Mouse (Mus musculus) gastrocnemius, postnatal 25 days (tissue): ENCODE data around the gene Myrf. TPM values are rescaled to one million over a fixed set of nuclear protein-coding genes. Genes with fewer than 3 reads are reported as not detected.

Source experiments
- DNase-seq: peaks from one replicate; pipeline ENCODE4 v3.0.0; 2022
- long read RNA-seq, 2 experiments: library from polyadenylated mRNA; stranded (forward); transcript quantifications; one replicate each; pipeline ENCODE4 v2.0.0; 2021
- total RNA-seq, 2 experiments: library from RNA; stranded (reverse); gene quantifications; 1 replicate in 1 of 2; 2 replicates in 1 of 2; pipeline ENCODE4 v1.2.3; 2021

Gene Myrf
- total RNA-seq = not detected
- long read RNA-seq, experiment 1 = 0 reads
- long read RNA-seq, experiment 2 = 0 reads

- peak; percentile 66 for DNase-seq
Measured at GRCm38 (mm10) chr19:10240654-10241305, at the start of gene Myrf. Myrf (minus strand) TSS chr19:10240748.

- DNase-seq = no peak
Measured at GRCm38 (mm10) chr19:10289609-10290150, 49.1 kb upstream of the Myrf start.

- peak; percentile 70 for DNase-seq
Measured at GRCm38 (mm10) chr19:10288125-10289040, 47.8 kb upstream of the Myrf start.

- no peak for DNase-seq
Measured at GRCm38 (mm10) chr19:10286458-10286872, 45.9 kb upstream of the Myrf start.

- DNase-seq = no peak
Measured at GRCm38 (mm10) chr19:10280771-10281540, 40.4 kb upstream of the Myrf start.

GRCm38 (mm10) chr19:10279668-10280067 lies 39.1 kb upstream of the Myrf start:
- peak; percentile 56 for DNase-seq

- peak; percentile 73 for DNase-seq
Measured at GRCm38 (mm10) chr19:10278669-10279324, 38.2 kb upstream of the Myrf start.

- DNase-seq = no peak
Measured at GRCm38 (mm10) chr19:10277759-10278158, 37.2 kb upstream of the Myrf start.

- DNase-seq = no peak
Measured at GRCm38 (mm10) chr19:10277331-10277730, 36.8 kb upstream of the Myrf start.

GRCm38 (mm10) chr19:10276483-10277144 lies 36.1 kb upstream of the Myrf start:
- DNase-seq = no peak

- no peak for DNase-seq
Measured at GRCm38 (mm10) chr19:10274056-10274455, 33.5 kb upstream of the Myrf start.

GRCm38 (mm10) chr19:10272746-10273145 lies 32.2 kb upstream of the Myrf start:
- DNase-seq = peak; percentile 53

- no peak for DNase-seq
Measured at GRCm38 (mm10) chr19:10271592-10271991, 31.0 kb upstream of the Myrf start.

- no peak for DNase-seq
Measured at GRCm38 (mm10) chr19:10270356-10270755, 29.8 kb upstream of the Myrf start.

- DNase-seq = no peak
Measured at GRCm38 (mm10) chr19:10268851-10269250, 28.3 kb upstream of the Myrf start.

- DNase-seq = no peak
Measured at GRCm38 (mm10) chr19:10267953-10268352, 27.4 kb upstream of the Myrf start.

GRCm38 (mm10) chr19:10267057-10267456 lies 26.5 kb upstream of the Myrf start:
- peak; percentile 50 for DNase-seq

GRCm38 (mm10) chr19:10266196-10266850 lies 25.8 kb upstream of the Myrf start:
- peak; percentile 79 for DNase-seq

GRCm38 (mm10) chr19:10261369-10261768 lies 20.8 kb upstream of the Myrf start:
- no peak for DNase-seq

- DNase-seq = peak; percentile 54
Measured at GRCm38 (mm10) chr19:10258279-10259011, 17.9 kb upstream of the Myrf start.
